Mouse (Mus musculus) forebrain, embryonic 13.5 days (tissue): ENCODE data around the gene Tgfbr2. TPM values are rescaled to one million over a fixed set of nuclear protein-coding genes. Genes with fewer than 3 reads are reported as not detected.

Experiments
- ATAC-seq: fragments of 200-750 bp; cut with Nextera tagmentation; 2 replicates; pipeline ENCODE4 v1.8.0; 2017
- H3K27ac ChIP-seq: fragments of 300-500 bp; sonication (generic); 2 replicates; pipeline ENCODE4 v1.5.1; 2015; ENCODE audit warnings: inconsistent platforms, mild to moderate bottlenecking, moderate library complexity
- H3K27me3 ChIP-seq: fragments of 300-500 bp; sonication (generic); 2 replicates; pipeline ENCODE4 v1.6.1; 2015; ENCODE audit warnings: mild to moderate bottlenecking, inconsistent platforms
- H3K36me3 ChIP-seq: fragments of 300-500 bp; sonication (generic); 2 replicates; pipeline ENCODE4 v1.6.1; 2015; ENCODE audit warnings: mild to moderate bottlenecking, inconsistent platforms; ENCODE audit not compliant: poor library complexity, severe bottlenecking
- H3K4me1 ChIP-seq: fragments of 300-500 bp; sonication (generic); 2 replicates; pipeline ENCODE4 v1.6.1; 2015; ENCODE audit warnings: inconsistent platforms
- H3K4me2 ChIP-seq: fragments of 300-500 bp; sonication (generic); 2 replicates; pipeline ENCODE4 v1.6.1; 2015; ENCODE audit warnings: inconsistent platforms, mild to moderate bottlenecking, moderate library complexity
- H3K4me3 ChIP-seq: fragments of 300-500 bp; sonication (generic); 2 replicates; pipeline ENCODE4 v1.5.1; 2015; ENCODE audit warnings: mild to moderate bottlenecking, inconsistent platforms
- H3K9ac ChIP-seq: fragments of 300-500 bp; sonication (generic); 2 replicates; pipeline ENCODE4 v1.6.1; 2015; ENCODE audit warnings: mild to moderate bottlenecking, inconsistent platforms
- H3K9me3 ChIP-seq: fragments of 300-500 bp; sonication (generic); replicated peaks from 2 replicates; pipeline ENCODE4 v1.6.1; 2016; ENCODE audit warnings: inconsistent platforms
- WGBS: fragments of 180-500 bp; shearing (Covaris S2); methylation state at CpG from one replicate; pipeline ENCODE4 v1.1.7; 2015; 5-methylcytosine and 5-hydroxymethylcytosine counted together
- polyA plus RNA-seq: library from polyadenylated mRNA; unstranded; fragments of >200 nt; fragmentation: Nextera tagmentation; extraction: Ambion mirVana; gene quantifications from 2 replicates; pipeline ENCODE4 v1.2.1, GENCODE M21; 2015

Gene Tgfbr2
- polyA plus RNA-seq, 1 experiment from 2014 or later: 4.2 TPM

- WGBS: 68% methylated on average over 10 of the region's 10 CpGs
- ATAC-seq: no peak
- H3K9me3 ChIP-seq: no peaks in the 10 kb centered on the region
- no peak overlapping the region for H3K4me3 ChIP-seq
- no peaks in the 10 kb centered on the region for H3K36me3 ChIP-seq
- no peak overlapping the region for H3K9ac ChIP-seq
- no peaks in the 10 kb centered on the region for H3K27me3 ChIP-seq
- no peak overlapping the region for H3K4me2 ChIP-seq
- no peak overlapping the region for H3K27ac ChIP-seq
- H3K4me1 ChIP-seq: no peaks in the 10 kb centered on the region
These were observed 29.9 kb downstream of the Tgfbr2 start for GRCm38 (mm10) chr9:116145231-116145641.

DNA sequence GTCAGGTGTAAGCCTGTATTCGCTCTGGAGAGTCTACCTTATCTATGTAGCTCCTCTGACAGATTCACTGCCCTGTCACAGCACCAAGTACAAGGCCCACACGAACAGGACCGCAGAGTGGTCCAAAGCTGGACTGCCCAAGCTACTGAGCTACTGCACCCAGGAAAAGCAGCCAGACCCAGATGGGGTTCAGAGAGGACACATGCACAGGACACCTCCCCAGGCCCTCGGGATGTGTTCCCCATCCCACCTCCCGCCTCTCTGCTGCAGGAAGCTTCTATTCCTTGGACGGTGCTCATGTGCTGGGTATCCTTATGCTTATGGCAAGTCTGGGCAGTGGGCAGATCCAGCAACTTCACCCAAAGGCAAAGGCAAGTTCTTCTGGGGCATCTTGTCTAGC, 34.7 kb downstream of the Tgfbr2 start:
- Histone ChIP-seq H3K4me2 (no peak overlapping the region), H3K4me1 (0 out of 2 replicates have a peak, but pooled peaks cover 15% of the 10 kb centered on the region), H3K27me3 (no peaks in the 10 kb centered on the region), H3K27ac (no peak overlapping the region), H3K36me3 (no peaks in the 10 kb centered on the region), H3K9me3 (no peaks in the 10 kb centered on the region), H3K4me3 (no peak overlapping the region), H3K9ac (no peak overlapping the region)
- WGBS: 92% methylated on average over 6 of the region's 6 CpGs
- ATAC-seq: no peak

DNA sequence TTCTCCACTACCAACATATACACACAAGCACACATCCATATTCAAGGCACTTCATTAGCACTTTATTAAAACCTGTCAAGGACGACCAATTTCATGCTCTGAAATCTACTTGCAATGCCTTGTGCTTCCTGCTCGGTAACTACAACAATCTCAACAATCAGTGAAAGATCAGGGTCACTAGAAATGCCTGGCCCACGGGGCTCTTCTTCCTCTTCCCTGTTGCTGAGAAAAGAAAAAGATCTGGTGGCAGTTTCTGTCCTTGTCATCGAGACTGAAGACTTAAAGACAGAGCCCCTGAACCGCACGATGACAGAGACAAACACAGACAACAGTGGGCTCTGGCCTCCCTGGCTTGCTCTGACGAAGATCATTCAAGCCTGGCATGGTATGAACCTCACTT, 35.6 kb downstream of the Tgfbr2 start:
- ATAC-seq: no peak
- H3K27me3 ChIP-seq: no peaks in the 10 kb centered on the region
- no peak overlapping the region for H3K4me2 ChIP-seq
- H3K27ac ChIP-seq: no peak overlapping the region
- H3K4me1 ChIP-seq: 0 out of 2 replicates have a peak, but pooled peaks cover 15% of the 10 kb centered on the region
- no peaks in the 10 kb centered on the region for H3K36me3 ChIP-seq
- H3K4me3 ChIP-seq: no peak overlapping the region
- no peaks in the 10 kb centered on the region for H3K9me3 ChIP-seq
- WGBS: 79% methylated on average over 7 of the region's 7 CpGs
- H3K9ac ChIP-seq: no peak overlapping the region

GRCm38 (mm10) chr9:116138595-116139134, 36.5 kb downstream of the Tgfbr2 start:
- 63% methylated on average over 11 of the region's 11 CpGs for WGBS
- no peak overlapping the region for H3K27ac ChIP-seq
- no peak overlapping the region for H3K4me3 ChIP-seq
- no peaks in the 10 kb centered on the region for H3K27me3 ChIP-seq
- peak; percentile 71; the same call in 1 of the 2 replicates for ATAC-seq
- no peaks in the 10 kb centered on the region for H3K9me3 ChIP-seq
- no peak overlapping the region for H3K4me2 ChIP-seq
- H3K9ac ChIP-seq: no peak overlapping the region
- 0 out of 2 replicates have a peak, but pooled peaks cover 15% of the 10 kb centered on the region for H3K4me1 ChIP-seq
- H3K36me3 ChIP-seq: no peaks in the 10 kb centered on the region

GRCm38 (mm10) chr9:116137645-116138044, 37.5 kb downstream of the Tgfbr2 start:
- 75% methylated on average over 3 of the region's 3 CpGs for WGBS
- ATAC-seq: no peak
- H3K9me3 ChIP-seq: no peaks in the 10 kb centered on the region

DNA sequence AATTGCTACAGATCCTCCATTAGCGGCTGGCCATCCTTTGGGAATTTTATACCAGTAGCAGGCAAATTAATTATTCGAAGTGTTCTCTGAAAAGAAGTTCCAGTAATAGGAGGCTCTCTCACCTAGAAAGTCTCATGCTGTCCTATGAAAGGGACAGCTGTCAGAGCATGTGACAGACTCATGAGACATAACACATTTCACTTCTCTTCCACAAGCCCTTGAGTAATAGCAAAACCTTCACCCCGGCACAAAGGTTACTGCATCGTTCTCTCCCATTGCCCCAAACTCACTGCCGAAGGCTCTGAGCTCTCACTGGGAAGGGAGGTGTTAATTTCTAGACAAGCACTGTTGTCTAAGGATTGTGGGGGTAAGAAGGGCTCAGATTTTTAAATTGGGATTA, 38.3 kb downstream of the Tgfbr2 start:
- no peak overlapping the region for H3K27ac ChIP-seq
- H3K36me3 ChIP-seq: no peaks in the 10 kb centered on the region
- H3K9me3 ChIP-seq: no peaks in the 10 kb centered on the region
- H3K4me3 ChIP-seq: no peak overlapping the region
- no peak overlapping the region for H3K4me2 ChIP-seq
- ATAC-seq: 0 out of 2 replicates have a peak, but pooled peaks have one; percentile 6
- 58% methylated on average over 5 of the region's 5 CpGs for WGBS
- no peak overlapping the region for H3K9ac ChIP-seq
- H3K4me1 ChIP-seq: 0 out of 2 replicates have a peak, but pooled peaks cover 15% of the 10 kb centered on the region
- no peaks in the 10 kb centered on the region for H3K27me3 ChIP-seq

More at GRCm38 (mm10) chr9:116137645-116138044, 37.5 kb downstream of the Tgfbr2 start:
- H3K36me3 ChIP-seq: no peaks in the 10 kb centered on the region
- H3K4me2 ChIP-seq: no peak overlapping the region
- H3K4me1 ChIP-seq: 0 out of 2 replicates have a peak, but pooled peaks cover 15% of the 10 kb centered on the region
- no peak overlapping the region for H3K27ac ChIP-seq
- no peaks in the 10 kb centered on the region for H3K27me3 ChIP-seq
- no peak overlapping the region for H3K9ac ChIP-seq
- no peak overlapping the region for H3K4me3 ChIP-seq

DNA sequence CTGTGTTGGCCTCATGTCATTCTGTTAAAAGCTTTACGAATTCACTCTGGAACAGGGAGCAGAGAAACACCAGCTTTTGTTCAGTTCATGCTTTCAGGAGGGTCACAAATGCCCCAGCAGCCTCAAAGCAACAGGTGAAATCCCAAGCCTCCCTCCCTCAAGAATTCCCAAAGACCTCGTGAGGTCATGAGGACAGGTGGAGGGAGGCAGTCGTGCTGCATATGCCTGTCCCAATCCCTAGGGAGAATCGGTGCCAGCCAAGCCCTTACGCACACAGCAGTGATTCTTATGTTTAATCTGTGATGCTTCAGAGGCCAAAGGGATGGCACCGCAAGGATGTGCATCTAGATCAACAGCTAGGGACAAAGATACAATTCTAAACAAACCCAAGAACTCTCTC, 39.0 kb downstream of the Tgfbr2 start:
- Histone ChIP-seq H3K4me3 (no peak overlapping the region), H3K27me3 (no peaks in the 10 kb centered on the region), H3K9ac (no peak overlapping the region), H3K27ac (no peak overlapping the region; the same call in 1 of the 2 replicates), H3K4me2 (no peak overlapping the region), H3K4me1 (0 out of 2 replicates have a peak, but pooled peaks cover 15% of the 10 kb centered on the region), H3K36me3 (no peaks in the 10 kb centered on the region), H3K9me3 (no peaks in the 10 kb centered on the region)
- WGBS: 67% methylated on average over 6 of the region's 6 CpGs
- no peak for ATAC-seq

DNA sequence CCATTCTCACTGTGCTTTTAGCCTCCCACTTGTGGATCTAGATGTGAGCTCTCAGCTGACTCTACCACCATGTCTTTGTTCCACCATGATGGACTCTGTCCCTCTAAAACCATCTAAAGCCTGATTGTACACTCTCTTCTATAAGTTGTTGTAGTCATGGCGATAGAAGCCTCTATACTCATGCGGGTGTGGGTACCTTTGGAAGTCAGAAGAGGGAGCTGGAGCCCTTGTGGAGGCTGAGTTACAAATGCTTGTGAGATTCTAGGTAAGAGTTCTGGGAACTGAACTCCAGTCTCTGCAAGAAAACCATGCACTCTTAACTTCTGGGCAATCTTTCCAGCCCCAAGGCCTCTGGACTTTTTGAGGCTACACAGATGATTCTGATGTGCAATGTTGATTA, 40.7 kb downstream of the Tgfbr2 start:
- Histone ChIP-seq H3K27me3 (no peaks in the 10 kb centered on the region), H3K9me3 (no peaks in the 10 kb centered on the region), H3K4me3 (no peak overlapping the region), H3K9ac (no peak overlapping the region), H3K4me1 (0 out of 2 replicates have a peak, but pooled peaks cover 15% of the 10 kb centered on the region), H3K27ac (no peak overlapping the region), H3K36me3 (no peaks in the 10 kb centered on the region), H3K4me2 (no peak overlapping the region)
- no peak for ATAC-seq
- 85% methylated on average over 2 of the region's 2 CpGs for WGBS

DNA sequence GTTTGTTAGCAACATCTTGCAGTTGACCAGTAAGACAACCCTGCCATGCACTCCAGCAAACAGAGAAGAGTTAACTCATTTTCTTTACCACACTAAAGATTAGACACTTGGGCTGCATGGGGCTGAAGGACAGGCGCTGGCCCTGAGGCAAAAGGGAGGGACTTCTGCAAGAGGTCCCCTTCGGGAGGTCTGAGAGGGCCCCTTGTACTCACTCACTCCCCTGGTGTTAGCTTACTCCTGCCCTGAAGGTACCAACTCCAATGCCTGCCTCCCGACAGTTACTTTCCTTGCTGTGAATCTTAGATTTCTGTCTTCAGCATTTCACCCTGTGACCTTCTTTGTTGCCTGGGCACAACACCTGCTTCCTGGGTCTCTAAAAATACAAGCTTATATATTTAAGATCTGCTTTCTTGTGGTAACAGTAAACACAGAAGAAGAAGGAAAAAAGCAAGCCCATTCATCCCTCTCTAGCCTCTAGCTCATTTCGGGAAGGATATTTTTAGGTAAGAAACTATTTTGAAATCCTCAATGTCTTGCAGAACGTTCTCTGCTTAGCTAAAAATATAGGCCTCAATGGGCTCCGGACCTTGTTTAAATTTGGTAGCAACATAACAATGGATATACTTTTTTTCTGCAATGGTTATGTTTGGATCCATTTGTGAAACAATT, 41.7 kb downstream of the Tgfbr2 start:
- Histone ChIP-seq H3K27me3 (no peaks in the 10 kb centered on the region), H3K4me1 (0 out of 2 replicates have a peak, but pooled peaks cover 10% of the 10 kb centered on the region), H3K4me3 (no peak overlapping the region), H3K9me3 (no peaks in the 10 kb centered on the region), H3K9ac (no peak overlapping the region), H3K4me2 (no peak overlapping the region), H3K27ac (no peak overlapping the region; the same call in 1 of the 2 replicates), H3K36me3 (no peaks in the 10 kb centered on the region)
- 80% methylated on average over 6 of the region's 6 CpGs for WGBS
- no peak for ATAC-seq

DNA sequence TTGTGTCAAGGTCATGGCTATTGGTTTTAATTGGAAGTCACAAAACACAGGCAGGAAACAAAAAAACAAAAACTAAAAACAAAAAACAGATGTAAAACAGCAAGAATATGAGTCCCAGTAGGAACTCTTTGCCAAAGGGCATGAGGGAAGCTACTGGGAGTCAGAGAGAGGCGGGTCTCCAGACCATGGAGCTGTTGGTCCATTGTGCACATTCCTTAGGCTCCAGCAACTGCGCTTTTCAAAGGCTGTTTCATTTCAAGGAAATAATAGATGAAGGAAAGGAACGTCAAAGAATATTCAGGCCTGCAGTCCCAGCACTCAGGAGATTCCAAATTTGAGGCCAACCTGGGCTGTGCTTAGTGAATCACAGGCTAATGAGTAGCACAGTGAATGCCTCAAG, 46.3 kb downstream of the Tgfbr2 start:
- no peak for ATAC-seq
- Histone ChIP-seq H3K4me2 (no peak overlapping the region), H3K4me1 (no peaks in the 10 kb centered on the region), H3K9ac (no peak overlapping the region), H3K36me3 (no peaks in the 10 kb centered on the region), H3K9me3 (no peaks in the 10 kb centered on the region), H3K27me3 (no peaks in the 10 kb centered on the region), H3K27ac (no peak overlapping the region), H3K4me3 (no peak overlapping the region)
- 25% methylated on average over 3 of the region's 3 CpGs for WGBS

GRCm38 (mm10) chr9:116128311-116128710, 46.8 kb downstream of the Tgfbr2 start:
- Histone ChIP-seq H3K4me3 (no peak overlapping the region), H3K36me3 (no peaks in the 10 kb centered on the region), H3K27ac (no peak overlapping the region), H3K9ac (no peak overlapping the region), H3K27me3 (no peaks in the 10 kb centered on the region), H3K4me1 (no peaks in the 10 kb centered on the region), H3K9me3 (no peaks in the 10 kb centered on the region), H3K4me2 (no peak overlapping the region)
- ATAC-seq: no peak
- WGBS: 73% methylated on average over 2 of the region's 2 CpGs

- H3K4me1 ChIP-seq: no peaks in the 10 kb centered on the region
- no peak overlapping the region for H3K4me3 ChIP-seq
- no peaks in the 10 kb centered on the region for H3K9me3 ChIP-seq
- ATAC-seq: peak; percentile 30; the same call in 1 of the 2 replicates
- WGBS: 27% methylated on average over 4 of the region's 4 CpGs
- no peak overlapping the region for H3K9ac ChIP-seq
- H3K27ac ChIP-seq: no peak overlapping the region
- no peaks in the 10 kb centered on the region for H3K27me3 ChIP-seq
- no peak overlapping the region for H3K4me2 ChIP-seq
- H3K36me3 ChIP-seq: no peaks in the 10 kb centered on the region
These were observed 48.7 kb downstream of the Tgfbr2 start for GRCm38 (mm10) chr9:116126494-116126893.
